Mouse (Mus musculus) cerebellum, adult 2 months (tissue): Measurements from ENCODE around the gene Lsamp.

Source experiments
- CTCF ChIP-seq: fragments of 200-500 bp; IDR thresholded peaks from 2 replicates; pipeline ENCODE4 v1.5.1; 2011; ENCODE audit warnings: low read depth, mild to moderate bottlenecking, control low read depth, low read length, moderate library complexity, borderline replicate concordance; ENCODE audit not compliant: insufficient read depth
- POLR2A ChIP-seq: fragments of 200-500 bp; IDR thresholded peaks from 2 replicates; pipeline ENCODE4 v1.6.1; 2011; ENCODE audit warnings: low read length, control low read depth, borderline replicate concordance; ENCODE audit not compliant: insufficient read depth

- TF ChIP-seq POLR2A (no peak), CTCF (no peak)
Measured at GRCm38 (mm10) chr16:40504262-40504960, 520.2 kb downstream of the Lsamp start.
